Mouse (Mus musculus) heart, embryonic 12.5 days (tissue): ENCODE data around the gene Gm20521. TPM values are rescaled to one million over a fixed set of nuclear protein-coding genes. Genes with fewer than 3 reads are reported as not detected.
A peak's percentile ranks its signal among the peaks of the same experiment; 100 is the strongest.

Source experiments
- ATAC-seq: fragments of 200-750 bp; cut with Nextera tagmentation; 2 replicates; pipeline ENCODE4 v1.8.0; 2017; ENCODE audit warnings: moderate TSS enrichment, moderate library complexity; ENCODE audit not compliant: insufficient number of reproducible peaks, low FRiP score
- H3K27ac ChIP-seq: fragments of 300-500 bp; sonication (generic); 2 replicates; pipeline ENCODE4 v1.5.1; 2016; ENCODE audit warnings: mild to moderate bottlenecking, moderate library complexity; ENCODE audit not compliant: poor library complexity, severe bottlenecking
- H3K27me3 ChIP-seq: fragments of 300-500 bp; sonication (generic); replicated peaks from 2 replicates; pipeline ENCODE4 v1.6.1; 2016; ENCODE audit warnings: mild to moderate bottlenecking, moderate library complexity
- H3K36me3 ChIP-seq: fragments of 300-500 bp; sonication (generic); 2 replicates; pipeline ENCODE4 v1.6.1; 2016; ENCODE audit warnings: mild to moderate bottlenecking, moderate library complexity
- H3K4me1 ChIP-seq: fragments of 300-500 bp; sonication (generic); replicated peaks from 2 replicates; pipeline ENCODE4 v1.6.1; 2016; ENCODE audit warnings: mild to moderate bottlenecking
- H3K4me2 ChIP-seq: fragments of 300-500 bp; sonication (generic); 2 replicates; pipeline ENCODE4 v1.6.1; 2016; ENCODE audit warnings: mild to moderate bottlenecking, moderate library complexity
- H3K4me3 ChIP-seq: fragments of 300-500 bp; sonication (generic); 2 replicates; pipeline ENCODE4 v1.5.1; 2016; ENCODE audit warnings: mild to moderate bottlenecking
- H3K9ac ChIP-seq: fragments of 300-500 bp; sonication (generic); 2 replicates; pipeline ENCODE4 v1.6.1; 2016; ENCODE audit warnings: mild to moderate bottlenecking, moderate library complexity
- H3K9me3 ChIP-seq: fragments of 300-500 bp; sonication (generic); replicated peaks from 2 replicates; pipeline ENCODE4 v1.6.1; 2016; ENCODE audit warnings: mild to moderate bottlenecking, moderate library complexity
- WGBS: fragments of 180-500 bp; shearing (Covaris S2); methylation state at CpG from one replicate; pipeline ENCODE4 v1.1.7; 2016; 5-methylcytosine and 5-hydroxymethylcytosine counted together
- polyA plus RNA-seq: library from polyadenylated mRNA; unstranded; fragments of >200 nt; fragmentation: Nextera tagmentation; extraction: Ambion mirVana; gene quantifications from 2 replicates; pipeline ENCODE4 v1.2.1, GENCODE M21; 2016

Gene Gm20521
- polyA plus RNA-seq: not detected in 2 replicates

DNA sequence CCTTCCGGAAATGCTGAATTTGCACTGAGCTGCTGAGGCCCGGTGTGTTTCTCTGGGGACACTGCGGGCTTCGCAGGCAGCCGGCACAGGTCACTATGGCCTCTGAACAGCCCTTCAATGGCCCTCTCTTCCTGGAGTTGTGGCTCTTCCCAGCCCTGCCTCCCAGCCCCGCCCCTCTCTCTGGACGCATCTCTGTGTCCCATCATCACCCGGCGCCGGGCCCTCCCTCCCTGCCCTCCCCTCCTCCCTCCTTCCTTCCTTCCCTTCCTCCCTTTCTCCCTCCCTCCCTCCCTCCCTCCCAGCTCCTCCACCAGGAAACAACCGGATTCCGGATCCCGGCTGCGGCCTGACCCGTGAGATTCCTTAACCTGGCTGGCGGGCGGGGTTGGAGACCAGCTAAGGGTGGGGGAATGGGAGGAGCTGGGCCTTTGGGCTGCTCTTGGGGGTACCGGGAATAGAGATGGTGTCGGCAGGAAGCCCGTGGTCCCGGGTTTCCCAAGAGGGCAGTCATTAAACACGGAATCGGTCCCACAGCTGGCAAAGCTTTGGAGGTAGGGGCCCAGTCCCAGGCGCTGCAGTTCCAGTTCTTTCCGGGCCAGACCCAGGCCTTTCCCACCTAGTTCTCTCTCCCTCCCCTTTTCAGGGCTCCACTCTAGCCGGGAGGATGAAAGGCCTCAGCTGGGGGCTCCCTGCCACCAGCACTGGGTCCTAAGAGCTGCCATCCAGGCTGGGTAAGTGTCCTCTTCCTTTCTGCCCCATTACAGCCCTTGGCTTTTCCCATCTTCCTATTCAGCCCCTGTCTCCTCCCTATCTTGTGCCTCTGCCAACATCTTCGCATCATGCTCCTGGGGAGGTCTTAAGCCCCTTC lies at the start of gene Gm20521, which contains the start of gene Bcl2l2:
TSS of gene Gm20521 (plus strand) at position 288 of the 868 bp plus-strand sequence.
TSS of gene Bcl2l2 (plus strand) at position 224 of the 868 bp plus-strand sequence.
- peak; percentile 91 for ATAC-seq
- peak within 1 kb of the TSS; percentile 88 for H3K9ac ChIP-seq
- WGBS: under 1% methylated on average over 26 of the region's 27 CpGs

DNA sequence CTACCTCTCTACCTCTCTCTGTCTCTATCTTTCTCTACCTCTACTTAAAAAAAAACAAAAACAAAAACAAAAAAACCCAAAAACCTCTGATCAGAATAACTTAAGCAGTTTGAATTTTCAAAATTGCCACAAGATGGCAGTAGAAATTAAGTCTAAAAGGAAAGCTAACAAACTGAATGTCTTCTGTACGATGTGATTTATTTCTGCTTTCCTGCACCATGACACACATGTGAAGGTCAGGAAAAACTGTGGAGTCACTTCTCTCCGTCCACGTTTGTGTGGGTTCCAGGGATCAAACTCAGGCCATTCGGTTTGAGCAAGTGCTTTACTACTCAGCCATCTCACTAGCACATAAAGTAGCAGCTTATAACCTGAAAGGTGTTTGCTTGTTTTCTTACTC lies 39.8 kb upstream of the Gm20521 start:
- no peak overlapping the region for H3K4me2 ChIP-seq
- WGBS: 3% methylated on average over 4 of the region's 4 CpGs
- no peak for ATAC-seq
- no peak overlapping the region for H3K9ac ChIP-seq
- no peaks in the 10 kb centered on the region for H3K36me3 ChIP-seq
- no peak overlapping the region for H3K27ac ChIP-seq
- no peak overlapping the region for H3K4me3 ChIP-seq
- H3K4me1 ChIP-seq: no peaks in the 10 kb centered on the region
- H3K9me3 ChIP-seq: no peaks in the 10 kb centered on the region
- H3K27me3 ChIP-seq: peaks cover 3% of the 10 kb centered on the region; the same call in 1 of the 2 replicates

More for the DNA sequence above, at the start of gene Gm20521, which contains the start of gene Bcl2l2:
- no peaks in the 10 kb centered on the region for H3K9me3 ChIP-seq
- H3K4me3 ChIP-seq: peak within 1 kb of the TSS; percentile 73
- peak within 1 kb of the TSS; percentile 80 for H3K4me2 ChIP-seq
- H3K36me3 ChIP-seq: peaks cover 25% of the 10 kb centered on the region; the same call in 1 of the 2 replicates
- peak within 1 kb of the TSS; percentile 96 for H3K27ac ChIP-seq
- H3K4me1 ChIP-seq: peaks cover 33% of the 10 kb centered on the region
- no peaks in the 10 kb centered on the region for H3K27me3 ChIP-seq

- Histone ChIP-seq H3K27ac (no peak overlapping the region), H3K9me3 (no peaks in the 10 kb centered on the region), H3K4me1 (no peaks in the 10 kb centered on the region), H3K4me2 (no peak overlapping the region), H3K4me3 (no peak overlapping the region), H3K36me3 (peaks cover 34% of the 10 kb centered on the region), H3K9ac (no peak overlapping the region), H3K27me3 (no peaks in the 10 kb centered on the region)
- WGBS: 90% methylated on average over 3 of the region's 3 CpGs
- no peak for ATAC-seq
Observed at GRCm38 (mm10) chr14:54855726-54856125, 27.5 kb upstream of the Gm20521 start.

DNA sequence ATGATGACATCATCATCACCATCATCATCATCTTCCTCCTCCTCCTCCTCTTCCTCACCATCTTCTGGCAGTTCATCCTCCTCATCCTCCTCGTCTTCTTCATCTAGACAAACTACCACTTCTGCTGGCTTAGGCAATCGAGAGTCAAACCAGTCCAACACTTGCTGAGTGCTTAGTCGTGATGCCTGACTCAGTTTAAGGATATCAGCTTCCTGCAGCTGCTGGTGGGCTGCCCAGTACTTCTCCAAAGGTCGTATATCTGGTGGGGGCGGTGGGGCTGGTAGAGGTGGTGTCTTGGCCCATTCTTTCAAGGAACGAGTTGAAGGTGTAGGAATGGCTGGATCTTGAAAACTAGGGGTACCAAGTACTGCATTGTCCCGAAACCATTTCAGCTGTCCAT lies 26.5 kb upstream of the Gm20521 start:
- Histone ChIP-seq H3K4me1 (no peaks in the 10 kb centered on the region), H3K4me3 (no peak overlapping the region), H3K4me2 (no peak overlapping the region), H3K9ac (no peak overlapping the region), H3K9me3 (no peaks in the 10 kb centered on the region), H3K36me3 (peaks cover 34% of the 10 kb centered on the region), H3K27ac (no peak overlapping the region), H3K27me3 (no peaks in the 10 kb centered on the region)
- 72% methylated on average over 7 of the region's 7 CpGs for WGBS
- no peak for ATAC-seq

GRCm38 (mm10) chr14:54857891-54858290 lies 25.4 kb upstream of the Gm20521 start:
- H3K27me3 ChIP-seq: no peaks in the 10 kb centered on the region
- no peak for ATAC-seq
- 84% methylated on average over 9 of the region's 9 CpGs for WGBS
- no peak overlapping the region for H3K9ac ChIP-seq
- H3K4me2 ChIP-seq: no peak overlapping the region
- H3K4me3 ChIP-seq: no peak overlapping the region
- peaks cover 34% of the 10 kb centered on the region for H3K36me3 ChIP-seq
- H3K27ac ChIP-seq: no peak overlapping the region
- no peaks in the 10 kb centered on the region for H3K4me1 ChIP-seq
- H3K9me3 ChIP-seq: no peaks in the 10 kb centered on the region

DNA sequence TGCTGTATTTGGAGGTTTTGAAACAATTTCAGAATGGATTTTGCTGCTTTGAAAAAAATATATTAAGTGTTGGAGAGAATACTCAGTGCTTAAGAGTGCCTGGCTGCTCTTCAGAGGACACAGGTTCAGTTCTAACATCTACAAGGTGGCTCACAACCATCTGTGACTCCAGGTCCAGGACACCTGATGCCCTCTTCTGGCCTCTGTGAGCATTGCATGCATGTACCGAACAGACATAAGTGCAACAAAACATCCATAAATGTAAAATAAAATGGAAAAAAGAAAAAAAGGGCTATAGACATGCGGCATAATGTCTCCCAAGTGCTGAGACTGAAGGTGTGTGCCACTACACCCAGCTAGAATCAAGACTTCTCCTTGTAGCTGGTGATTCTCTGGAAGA lies 22.7 kb upstream of the Gm20521 start:
- no peak overlapping the region for H3K4me2 ChIP-seq
- no peaks in the 10 kb centered on the region for H3K9me3 ChIP-seq
- H3K9ac ChIP-seq: no peak overlapping the region
- peaks cover 3% of the 10 kb centered on the region for H3K4me1 ChIP-seq
- H3K27ac ChIP-seq: no peak overlapping the region
- no peak overlapping the region for H3K4me3 ChIP-seq
- no peak for ATAC-seq
- H3K27me3 ChIP-seq: no peaks in the 10 kb centered on the region
- 49% methylated on average over 2 of the region's 2 CpGs for WGBS
- H3K36me3 ChIP-seq: peaks cover 24% of the 10 kb centered on the region

DNA sequence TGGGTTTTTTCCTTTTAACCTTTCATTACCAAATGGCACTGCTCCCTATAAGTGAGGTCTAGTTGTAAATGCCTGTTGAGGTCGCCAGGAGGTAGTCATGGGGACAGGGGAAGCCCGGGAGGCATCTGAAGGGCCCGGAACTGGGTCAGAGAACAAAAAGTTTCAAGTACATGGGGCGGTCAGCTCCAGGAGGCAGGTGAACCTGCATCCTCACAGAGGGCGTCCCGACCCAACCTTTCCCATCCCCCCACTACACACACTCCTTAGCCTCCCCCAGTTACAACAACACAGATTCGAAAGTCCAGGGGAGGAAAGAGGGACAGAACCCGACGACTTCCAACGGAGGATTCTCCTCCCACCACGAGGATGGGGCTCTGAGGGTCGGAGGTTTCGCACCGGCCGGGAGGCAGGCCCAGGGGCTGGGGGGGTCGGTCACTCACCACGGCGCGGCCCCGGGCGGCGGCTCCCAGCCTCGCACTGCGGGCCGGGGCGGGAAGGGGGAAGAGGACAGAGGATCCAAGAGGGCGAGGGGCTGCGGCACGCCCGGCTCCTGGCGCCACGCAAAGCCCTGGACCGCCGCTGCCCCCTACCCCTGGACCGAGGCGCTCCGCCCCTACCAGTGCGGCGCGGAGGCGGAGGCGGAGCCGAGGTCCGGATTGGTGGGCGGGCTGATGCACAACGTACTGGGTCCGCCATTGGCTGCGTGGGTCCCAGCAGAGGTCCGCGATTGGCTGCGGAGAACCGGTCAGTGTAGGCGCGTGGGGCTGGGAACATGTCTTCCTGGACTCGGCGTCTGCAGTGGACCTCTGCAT lies 19.5 kb upstream of the Gm20521 start:
- peak overlapping the region; percentile 97 for H3K9ac ChIP-seq
- H3K4me1 ChIP-seq: peaks cover 3% of the 10 kb centered on the region
- H3K27me3 ChIP-seq: no peaks in the 10 kb centered on the region
- peak overlapping the region; percentile 76 for H3K27ac ChIP-seq
- H3K36me3 ChIP-seq: no peaks in the 10 kb centered on the region
- ATAC-seq: peak; percentile 100
- WGBS: under 1% methylated on average over 50 of the region's 56 CpGs
- peak overlapping the region; percentile 72 for H3K4me2 ChIP-seq
- H3K9me3 ChIP-seq: no peaks in the 10 kb centered on the region
- H3K4me3 ChIP-seq: peak overlapping the region; percentile 99

DNA sequence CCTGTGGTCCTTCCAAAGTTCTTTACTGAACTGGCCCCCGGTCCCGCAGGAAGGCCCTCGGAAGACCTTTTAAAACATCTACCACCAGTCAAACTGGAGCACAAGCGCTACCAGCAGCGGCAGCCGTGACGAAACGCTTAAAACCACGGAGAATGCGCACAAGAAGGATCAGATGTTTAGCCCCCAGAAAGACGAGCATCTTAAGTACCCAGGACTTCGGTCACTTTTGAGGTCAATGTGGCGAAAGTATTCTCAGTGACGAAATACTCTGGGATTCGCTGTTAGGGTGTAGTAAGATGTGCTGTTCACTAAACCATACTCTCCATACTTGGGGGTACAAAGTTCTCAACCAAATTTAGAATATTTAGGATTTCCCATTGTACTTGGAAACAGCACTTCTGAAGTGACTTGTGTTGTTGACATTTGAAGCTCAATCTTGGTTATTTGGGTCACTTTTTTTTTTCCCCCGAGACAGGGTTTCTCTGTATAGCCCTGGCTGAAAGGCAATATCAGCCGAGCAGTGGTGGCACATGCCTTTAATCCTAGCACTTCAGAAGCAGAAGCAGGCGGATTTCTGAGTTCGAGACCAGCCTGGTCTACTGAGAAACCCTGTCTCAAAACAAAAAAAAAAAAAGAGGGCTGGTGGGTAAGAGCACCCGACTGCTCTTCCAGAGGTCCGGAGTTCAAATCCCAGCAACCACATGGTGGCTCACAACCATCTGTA lies 18.8 kb upstream of the Gm20521 start:
- Histone ChIP-seq H3K27me3 (no peaks in the 10 kb centered on the region), H3K36me3 (no peaks in the 10 kb centered on the region), H3K4me2 (peak overlapping the region; percentile 72), H3K27ac (peak overlapping the region; percentile 76; the same call in 1 of the 2 replicates), H3K4me3 (peak overlapping the region; percentile 99), H3K4me1 (peaks cover 3% of the 10 kb centered on the region), H3K9me3 (no peaks in the 10 kb centered on the region), H3K9ac (peak overlapping the region; percentile 97)
- 14% methylated on average over 21 of the region's 21 CpGs for whole genome bisulfite sequencing
- ATAC-seq: no peak

DNA sequence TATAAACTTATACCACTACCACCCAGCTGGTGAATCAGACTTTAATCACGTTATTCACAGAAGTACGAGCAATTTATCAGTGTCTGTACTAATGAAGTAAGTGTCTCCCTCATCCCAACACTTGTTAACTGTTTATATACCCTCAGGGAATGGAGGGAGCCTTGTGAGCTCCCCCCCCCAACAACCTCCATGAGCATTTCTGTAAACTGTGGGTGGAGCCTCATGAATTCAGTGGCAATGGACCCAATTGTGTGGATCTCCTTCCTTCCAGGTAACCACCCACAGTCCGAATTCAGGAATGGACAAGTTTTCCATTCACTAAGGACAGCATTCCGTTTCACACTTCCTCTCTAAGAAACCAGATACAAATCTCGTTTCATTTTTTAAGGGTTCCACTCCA lies 17.6 kb upstream of the Gm20521 start:
- no peak for ATAC-seq
- no peak overlapping the region for H3K27ac ChIP-seq
- no peak overlapping the region for H3K9ac ChIP-seq
- H3K27me3 ChIP-seq: no peaks in the 10 kb centered on the region
- H3K4me2 ChIP-seq: no peak overlapping the region
- H3K4me3 ChIP-seq: no peak overlapping the region
- peaks cover 3% of the 10 kb centered on the region for H3K4me1 ChIP-seq
- no peaks in the 10 kb centered on the region for H3K9me3 ChIP-seq
- no peaks in the 10 kb centered on the region for H3K36me3 ChIP-seq
- WGBS: 75% methylated on average over 5 of the region's 5 CpGs

DNA sequence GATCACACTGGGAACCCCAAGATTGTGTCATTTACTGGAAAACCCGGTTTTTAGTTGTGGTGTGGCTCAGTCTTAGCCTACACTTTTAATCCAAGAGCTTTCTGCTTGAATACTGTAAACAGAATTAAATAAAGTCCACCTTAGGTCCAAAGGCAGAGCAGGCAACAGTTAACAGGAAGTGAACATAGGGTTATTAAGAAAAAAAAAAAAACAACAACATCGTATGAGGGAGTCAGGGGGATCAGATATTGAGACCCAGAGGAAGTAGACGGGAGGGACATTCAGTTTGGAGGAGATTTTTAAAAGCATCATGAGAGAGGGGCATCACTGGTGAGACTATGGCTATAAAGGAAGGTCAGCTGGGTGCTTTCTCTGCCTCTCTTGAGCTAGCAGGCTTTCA lies 17.0 kb upstream of the Gm20521 start:
- 71% methylated on average over 3 of the region's 3 CpGs for WGBS
- no peak for ATAC-seq
- Histone ChIP-seq H3K4me3 (no peak overlapping the region), H3K9ac (no peak overlapping the region), H3K36me3 (no peaks in the 10 kb centered on the region), H3K9me3 (no peaks in the 10 kb centered on the region), H3K4me2 (no peak overlapping the region), H3K4me1 (peaks cover 3% of the 10 kb centered on the region), H3K27me3 (no peaks in the 10 kb centered on the region), H3K27ac (no peak overlapping the region)
